Mouse (Mus musculus): Measurements from ENCODE around the gene D7Ertd443e. TPM values are rescaled to one million over a fixed set of nuclear protein-coding genes. Genes with fewer than 3 reads are reported as not detected.
A peak's percentile ranks its signal among the peaks of the same experiment; 100 is the strongest.

Gene D7Ertd443e
- polyA plus RNA-seq, 1 experiment from 2014 or later = not detected

GRCm38 (mm10) chr7:134227773-134228455 is 157.5 kb downstream of the D7Ertd443e start:
- peaks cover 15% of the 10 kb centered on the region for H3K27me3 ChIP-seq (ENCODE audit: control insufficient read depth, insufficient read depth, low read length)
- H3K9me3 ChIP-seq (ENCODE audit: control insufficient read depth, low read length) = no peaks in the 10 kb centered on the region
- H3K4me3 ChIP-seq (ENCODE audit: low read depth, low read length) = no peak overlapping the region
- peaks cover 13% of the 10 kb centered on the region for H3K4me1 ChIP-seq (replicated peaks; ENCODE audit: control insufficient read depth, insufficient read depth, low read length)
- H3K4me2 ChIP-seq (ENCODE audit: low read depth, low read length, severe bottlenecking) = no peak overlapping the region
- no peak overlapping the region for H3K9ac ChIP-seq (ENCODE audit: low read length)
- no peak overlapping the region for H3K27ac ChIP-seq (ENCODE audit: low read depth, low read length)
- ATAC-seq (replicated peaks; ENCODE audit: low FRiP score) = no peak
- WGBS = 34% methylated on average over 13 of the region's 13 CpGs
- peak; percentile 56 for DNase-seq (ENCODE audit: low spot score)
- no peaks in the 10 kb centered on the region for H3K36me3 ChIP-seq (ENCODE audit: control insufficient read depth, insufficient read depth, low read length)

GRCm38 (mm10) chr7:134227101-134227500 is 158.4 kb downstream of the D7Ertd443e start:
- Histone ChIP-seq H3K9me3 (ENCODE audit: control insufficient read depth, low read length) (no peaks in the 10 kb centered on the region), H3K27ac (ENCODE audit: low read depth, low read length) (no peak overlapping the region), H3K4me2 (ENCODE audit: low read depth, low read length, severe bottlenecking) (no peak overlapping the region), H3K9ac (ENCODE audit: low read length) (no peak overlapping the region), H3K27me3 (ENCODE audit: control insufficient read depth, insufficient read depth, low read length) (peaks cover 15% of the 10 kb centered on the region), H3K4me3 (ENCODE audit: low read depth, low read length) (no peak overlapping the region), H3K36me3 (ENCODE audit: control insufficient read depth, insufficient read depth, low read length) (no peaks in the 10 kb centered on the region), H3K4me1 (replicated peaks; ENCODE audit: control insufficient read depth, insufficient read depth, low read length) (peaks cover 13% of the 10 kb centered on the region)
- 76% methylated on average over 4 of the region's 4 CpGs for WGBS
- no peak for DNase-seq (ENCODE audit: low spot score)
- ATAC-seq (replicated peaks; ENCODE audit: low FRiP score) = no peak

GRCm38 (mm10) chr7:134226231-134226630 is 159.2 kb downstream of the D7Ertd443e start:
- H3K36me3 ChIP-seq (ENCODE audit: control insufficient read depth, insufficient read depth, low read length) = no peaks in the 10 kb centered on the region
- peaks cover 15% of the 10 kb centered on the region for H3K27me3 ChIP-seq (ENCODE audit: control insufficient read depth, insufficient read depth, low read length)
- H3K9me3 ChIP-seq (ENCODE audit: control insufficient read depth, low read length) = no peaks in the 10 kb centered on the region
- no peak for ATAC-seq (replicated peaks; ENCODE audit: low FRiP score)
- H3K27ac ChIP-seq (ENCODE audit: low read depth, low read length) = no peak overlapping the region
- peaks cover 13% of the 10 kb centered on the region for H3K4me1 ChIP-seq (replicated peaks; ENCODE audit: control insufficient read depth, insufficient read depth, low read length)
- WGBS = 75% methylated on average over 3 of the region's 3 CpGs
- no peak overlapping the region for H3K4me2 ChIP-seq (ENCODE audit: low read depth, low read length, severe bottlenecking)
- no peak for DNase-seq (ENCODE audit: low spot score)
- H3K4me3 ChIP-seq (ENCODE audit: low read depth, low read length) = no peak overlapping the region
- H3K9ac ChIP-seq (ENCODE audit: low read length) = no peak overlapping the region

- WGBS = under 1% methylated on average over 77 of the region's 90 CpGs
- Histone ChIP-seq H3K36me3 (ENCODE audit: control insufficient read depth, insufficient read depth, low read length) (no peaks in the 10 kb centered on the region), H3K9me3 (ENCODE audit: control insufficient read depth, low read length) (no peaks in the 10 kb centered on the region), H3K9ac (ENCODE audit: low read length) (peak overlapping the region; percentile 57), H3K4me3 (ENCODE audit: low read depth, low read length) (peak overlapping the region; percentile 63), H3K27me3 (ENCODE audit: control insufficient read depth, insufficient read depth, low read length) (peaks cover 15% of the 10 kb centered on the region), H3K4me2 (ENCODE audit: low read depth, low read length, severe bottlenecking) (peak overlapping the region; percentile 97), H3K4me1 (replicated peaks; ENCODE audit: control insufficient read depth, insufficient read depth, low read length) (peaks cover 13% of the 10 kb centered on the region), H3K27ac (ENCODE audit: low read depth, low read length) (no peak overlapping the region)
- ATAC-seq (replicated peaks; ENCODE audit: low FRiP score) = peak; percentile 79
- DNase-seq (ENCODE audit: low spot score) = peak; percentile 78
These were observed 160.5 kb downstream of the D7Ertd443e start for GRCm38 (mm10) chr7:134224741-134225612.

- WGBS = under 1% methylated on average over 14 of the region's 14 CpGs
- peak overlapping the region; percentile 97 for H3K4me2 ChIP-seq (ENCODE audit: low read depth, low read length, severe bottlenecking)
- no peaks in the 10 kb centered on the region for H3K9me3 ChIP-seq (ENCODE audit: control insufficient read depth, low read length)
- no peaks in the 10 kb centered on the region for H3K36me3 ChIP-seq (ENCODE audit: control insufficient read depth, insufficient read depth, low read length)
- no peak; the same call in none of the 2 replicates for ATAC-seq (replicated peaks; ENCODE audit: low FRiP score)
- peaks cover 13% of the 10 kb centered on the region for H3K4me1 ChIP-seq (replicated peaks; ENCODE audit: control insufficient read depth, insufficient read depth, low read length)
- DNase-seq (ENCODE audit: low spot score) = no peak
- peak overlapping the region; percentile 57 for H3K9ac ChIP-seq (ENCODE audit: low read length)
- peaks cover 15% of the 10 kb centered on the region for H3K27me3 ChIP-seq (ENCODE audit: control insufficient read depth, insufficient read depth, low read length)
- H3K27ac ChIP-seq (ENCODE audit: low read depth, low read length) = no peak overlapping the region
- H3K4me3 ChIP-seq (ENCODE audit: low read depth, low read length) = peak overlapping the region; percentile 63
These were observed 161.1 kb downstream of the D7Ertd443e start for GRCm38 (mm10) chr7:134224421-134224740.

GRCm38 (mm10) chr7:134223444-134224161 is 161.9 kb downstream of the D7Ertd443e start:
- peak overlapping the region; percentile 63 for H3K4me3 ChIP-seq (ENCODE audit: low read depth, low read length)
- peaks cover 13% of the 10 kb centered on the region for H3K4me1 ChIP-seq (replicated peaks; ENCODE audit: control insufficient read depth, insufficient read depth, low read length)
- WGBS = 29% methylated on average over 16 of the region's 16 CpGs

More at GRCm38 (mm10) chr7:134223444-134224161, 161.9 kb downstream of the D7Ertd443e start:
- H3K9ac ChIP-seq (ENCODE audit: low read length) = no peak overlapping the region
- peaks cover 15% of the 10 kb centered on the region for H3K27me3 ChIP-seq (ENCODE audit: control insufficient read depth, insufficient read depth, low read length)
- no peaks in the 10 kb centered on the region for H3K9me3 ChIP-seq (ENCODE audit: control insufficient read depth, low read length)
- no peak overlapping the region for H3K27ac ChIP-seq (ENCODE audit: low read depth, low read length)
- H3K36me3 ChIP-seq (ENCODE audit: control insufficient read depth, insufficient read depth, low read length) = no peaks in the 10 kb centered on the region
- H3K4me2 ChIP-seq (ENCODE audit: low read depth, low read length, severe bottlenecking) = peak overlapping the region; percentile 97
- ATAC-seq (replicated peaks; ENCODE audit: low FRiP score) (0 out of 2 replicates have a peak, but pooled peaks have one; percentile 42), DNase-seq (ENCODE audit: low spot score) (peak; percentile 87)

Other genes starting within 250 kb of the D7Ertd443e start
- gene Adam12, start 153.5 kb downstream of the D7Ertd443e start, polyA plus RNA-seq (2014; fragmentation: Nextera tagmentation; extraction: Ambion mirVana) = 1.6 and 2.8 TPM in 2 replicates